Mouse (Mus musculus) mature B cell (primary cell): ENCODE results near the gene Csf2.
"Not testable (repeated sequence)": the region's sequence is repeated elsewhere in the genome, so short reads cannot be mapped to it uniquely, and the experiment has no call there.

Experiments used
- in situ Hi-C: fragments of 300-500 bp; cut with MboI; formaldehyde crosslinking; loops from 2 replicates; pipeline ENCODE4 v1.14.3; 2019

Gene Csf2

DNA sequence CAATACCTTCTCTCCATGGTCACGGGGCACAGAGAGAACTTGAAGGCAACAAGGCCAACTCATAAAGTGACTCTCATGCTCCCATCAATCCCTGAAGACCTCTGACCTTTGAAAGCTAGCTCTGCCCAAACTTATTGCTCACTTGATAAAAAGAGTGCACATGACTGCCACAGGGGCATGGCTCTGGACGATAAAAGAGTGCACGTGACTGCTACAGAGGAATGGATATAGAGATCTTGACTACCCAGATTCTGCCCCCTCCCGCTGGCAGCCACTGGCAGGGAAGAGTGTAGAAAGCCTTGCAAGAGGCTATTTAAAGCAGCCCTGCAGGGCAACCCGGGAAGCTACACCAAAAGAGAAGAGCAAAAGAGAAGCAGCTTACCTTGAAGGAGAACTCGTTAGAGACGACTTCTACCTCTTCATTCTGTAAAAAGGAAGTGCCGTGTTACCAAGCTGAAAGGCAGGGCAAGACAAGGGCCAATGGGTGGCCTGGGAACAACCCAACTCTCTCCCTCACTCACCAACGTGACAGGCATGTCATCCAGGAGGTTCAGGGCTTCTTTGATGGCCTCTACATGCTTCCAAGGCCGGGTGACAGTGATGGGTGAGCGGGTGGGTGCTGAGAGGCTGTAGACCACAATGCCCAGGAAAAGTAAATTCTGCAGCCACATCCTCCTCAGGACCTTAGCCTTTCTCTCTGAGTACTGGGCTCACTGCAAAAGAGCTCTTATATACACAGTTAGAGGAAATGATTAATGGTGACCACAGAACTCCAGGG is at the start of gene Csf2:
Gene Csf2, minus strand, starts transcription at position 728 of the 778 bp plus-strand sequence.
- in situ Hi-C loops = no loop called here

DNA sequence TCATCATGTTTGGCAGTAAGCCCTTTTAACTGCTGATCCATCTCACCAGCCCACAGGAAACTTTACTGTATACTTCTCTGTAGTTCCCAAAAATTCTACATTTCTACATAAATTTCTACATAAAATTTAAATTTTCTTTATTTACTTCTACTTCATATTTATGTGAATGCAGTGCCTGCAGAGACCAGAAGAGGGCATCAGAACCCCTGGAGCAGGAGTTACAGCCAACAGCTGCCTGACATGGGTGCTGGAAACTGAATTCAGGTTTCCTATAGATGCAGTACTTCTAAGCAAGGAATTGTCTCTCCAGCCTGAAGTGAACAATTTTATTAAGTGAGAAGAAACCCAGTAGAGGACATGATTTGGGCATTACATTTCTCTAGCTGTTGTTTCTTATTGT is 49.3 kb upstream of the Csf2 start:
- in situ Hi-C loops = no loop called here

- in situ Hi-C loops = not testable (repeated sequence)
Observed at GRCm38 (mm10) chr11:54297471-54297870, 48.0 kb upstream of the Csf2 start.

DNA sequence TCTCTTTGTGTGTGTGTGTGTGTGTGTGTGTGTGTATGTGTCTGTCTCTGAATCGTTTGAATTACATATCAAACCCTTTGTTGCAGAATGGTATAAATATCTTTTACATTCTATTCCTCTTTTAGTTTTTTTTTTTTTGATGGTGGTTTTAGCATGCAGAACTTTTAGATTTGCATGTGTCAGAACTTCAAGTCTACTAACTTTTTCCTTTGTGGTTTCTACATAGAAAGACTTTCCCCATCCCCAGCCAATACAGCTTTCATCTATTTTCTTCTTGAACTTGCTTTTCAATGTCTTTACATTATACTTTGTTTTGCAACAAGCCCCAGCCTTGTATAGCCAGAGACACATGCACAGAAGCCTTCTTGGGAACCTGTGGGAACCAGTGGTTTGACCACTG is 47.3 kb upstream of the Csf2 start:
- in situ Hi-C loops = no loop called here

DNA sequence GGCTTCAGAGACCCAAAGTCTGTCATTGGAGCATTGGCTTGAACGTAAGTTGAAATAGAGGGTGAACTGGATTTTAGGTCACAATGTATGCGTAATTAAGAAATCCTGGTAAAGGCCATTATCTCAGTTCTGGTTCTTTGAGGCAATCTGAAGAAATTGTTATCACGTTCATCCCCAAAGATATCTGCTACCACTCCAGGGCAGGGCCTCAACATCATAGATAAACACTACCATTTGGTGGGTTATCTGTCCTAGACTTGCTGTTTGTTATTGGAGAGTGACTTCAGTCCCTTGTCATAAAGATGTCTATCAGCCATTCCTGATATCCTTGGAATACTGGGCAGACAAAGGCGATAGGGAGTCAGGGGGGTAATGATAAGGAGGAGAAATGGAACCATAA is 46.5 kb upstream of the Csf2 start:
- in situ Hi-C loops = no loop called here

DNA sequence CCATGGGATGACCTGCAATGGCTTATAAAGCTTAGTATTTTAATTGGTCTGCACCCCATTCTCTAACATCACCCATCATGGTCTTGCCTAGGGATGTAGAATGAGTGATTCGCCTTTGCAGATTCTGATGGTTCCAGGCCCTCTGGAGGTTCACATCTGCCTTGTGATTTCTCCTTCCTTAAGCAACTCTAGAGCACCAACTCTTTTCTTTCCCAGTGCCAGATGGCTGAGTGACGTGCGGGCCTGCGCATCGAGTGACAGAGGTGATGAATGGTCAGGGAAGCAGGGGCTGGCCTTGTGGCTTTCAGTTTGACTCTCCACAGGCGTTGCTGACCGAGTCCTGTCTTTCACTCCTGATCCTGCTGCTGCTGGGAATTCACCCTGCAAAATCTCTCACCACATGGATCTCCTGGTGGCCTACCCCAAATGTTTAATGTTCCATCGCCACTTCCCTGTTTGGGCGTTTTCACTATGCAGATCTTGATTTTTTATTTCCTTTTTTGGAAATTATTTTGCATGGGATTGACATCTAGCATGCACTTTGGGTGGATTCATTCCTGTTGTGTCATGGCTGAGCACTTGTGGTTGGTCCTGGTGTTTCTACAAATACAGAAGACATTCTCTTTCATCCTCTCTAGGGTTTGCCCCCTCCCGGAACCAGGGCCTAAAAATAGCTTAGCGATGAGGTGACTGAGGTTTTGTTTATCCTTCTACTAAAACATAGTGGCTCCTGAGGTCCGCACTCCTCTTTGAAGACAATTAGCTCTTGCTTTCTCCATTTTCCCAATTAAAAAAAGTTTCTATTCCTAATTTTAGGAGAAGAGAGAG is 44.7 kb upstream of the Csf2 start:
- in situ Hi-C loops = no loop called here

GRCm38 (mm10) chr11:54292163-54292562 is 42.7 kb upstream of the Csf2 start:
- in situ Hi-C loops = no loop called here

DNA sequence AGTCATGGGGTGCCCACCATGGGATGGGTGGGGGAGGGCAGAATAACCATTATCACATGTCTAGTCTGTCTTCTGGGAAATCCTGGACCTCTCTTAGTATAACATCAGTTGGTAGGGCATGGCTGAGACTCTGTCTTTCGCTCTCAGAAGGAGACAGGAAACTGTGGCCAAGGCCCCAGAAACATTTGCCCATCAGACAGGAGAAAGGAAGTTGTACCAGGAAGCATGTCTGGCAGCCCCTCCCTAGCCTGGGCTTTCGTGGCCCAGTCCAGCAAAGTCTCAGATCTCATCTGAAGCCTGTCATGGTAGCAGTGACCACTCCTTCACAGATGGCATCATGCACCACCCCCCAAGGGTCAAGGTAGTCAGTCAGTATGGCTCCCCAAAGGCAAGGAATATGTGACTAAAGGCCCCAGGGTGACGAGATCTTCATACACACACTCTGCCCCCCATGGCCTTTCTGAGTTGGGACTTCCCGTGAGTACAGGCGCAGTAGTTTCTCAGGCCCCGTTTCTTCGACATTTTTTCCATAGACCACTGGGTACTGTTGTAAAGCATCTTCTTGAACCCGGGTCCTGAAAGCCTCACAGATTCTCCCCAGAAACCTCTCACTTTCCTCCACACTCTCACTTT is 38.5 kb upstream of the Csf2 start:
- in situ Hi-C loops = no loop called here

GRCm38 (mm10) chr11:54271437-54271949 is 22.0 kb upstream of the Csf2 start:
- in situ Hi-C loops = no loop called here

- in situ Hi-C loops = no loop called here
Observed at GRCm38 (mm10) chr11:54269191-54269896, 19.9 kb upstream of the Csf2 start.

DNA sequence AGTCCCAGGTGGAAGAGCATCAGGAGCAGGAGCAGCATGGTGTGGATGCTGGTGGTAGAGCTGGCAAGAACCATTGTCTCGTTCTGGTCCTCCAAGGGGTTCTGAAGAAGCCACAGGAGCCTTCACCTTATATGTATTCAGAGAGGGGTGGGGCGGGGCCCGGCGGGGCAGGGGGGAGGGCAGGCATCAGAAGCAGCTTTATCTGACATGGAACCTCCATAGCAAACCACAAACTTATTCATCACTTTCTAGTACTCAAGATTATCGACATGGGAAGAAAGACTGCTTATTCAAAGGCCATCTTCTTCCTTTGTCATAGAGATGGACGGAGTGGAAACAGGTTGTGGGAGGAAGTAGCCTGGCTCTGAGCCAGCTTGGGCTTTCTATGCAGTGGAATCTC is 17.7 kb upstream of the Csf2 start, which contains the start of gene Il3:
Gene Il3, minus strand, starts transcription at position 101 of the 400 bp plus-strand sequence.
- in situ Hi-C loops = no loop called here

DNA sequence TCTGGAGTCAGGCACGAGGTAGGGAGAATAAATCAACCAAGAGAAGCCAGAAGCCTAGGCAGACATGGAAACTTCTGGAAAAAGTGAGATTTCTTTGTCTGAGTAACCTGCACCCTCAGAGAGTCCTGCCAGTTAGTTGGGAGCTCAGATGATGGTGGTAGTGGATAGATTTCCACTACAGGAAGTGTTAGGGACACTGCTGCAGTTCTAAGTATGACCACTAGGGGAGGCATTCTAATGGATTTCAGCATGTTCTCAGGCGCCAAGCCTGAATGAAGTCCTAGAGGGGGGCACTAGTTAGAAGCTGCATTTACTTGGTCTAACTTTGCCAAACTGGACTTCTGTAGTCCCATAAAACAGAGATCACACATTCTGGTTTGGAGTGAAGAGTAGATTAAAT is 15.1 kb upstream of the Csf2 start:
- in situ Hi-C loops = no loop called here

DNA sequence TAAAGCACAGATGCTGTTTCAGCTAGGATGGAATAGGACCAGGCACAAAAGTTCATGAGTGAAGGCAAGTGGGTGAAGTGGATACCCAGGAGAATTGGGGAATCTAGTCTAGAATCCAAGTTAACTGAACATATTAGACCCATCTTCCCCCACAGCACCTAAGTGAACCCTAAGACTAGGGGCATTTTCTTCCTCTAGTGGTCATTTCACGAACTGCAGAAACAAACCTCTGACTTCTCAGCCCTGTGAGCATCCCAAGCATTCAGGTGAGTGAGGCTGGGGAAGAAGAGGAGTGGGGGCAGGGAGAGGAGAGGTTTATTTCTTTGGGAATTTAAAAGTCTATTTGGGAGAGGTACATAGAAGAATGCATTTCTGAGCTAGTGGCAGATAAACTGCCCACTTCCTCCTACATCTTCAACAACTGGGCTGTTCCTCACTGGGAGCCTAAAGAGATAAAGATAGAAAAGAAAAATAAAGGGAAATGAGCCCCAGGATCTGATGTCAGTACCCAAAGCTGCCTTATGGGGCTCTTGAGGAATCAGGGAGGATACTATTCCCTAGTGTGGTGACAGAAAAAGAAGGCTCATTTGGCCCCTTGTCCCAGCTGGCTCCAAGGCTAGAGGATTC is 14.1 kb upstream of the Csf2 start:
- in situ Hi-C loops = no loop called here

DNA sequence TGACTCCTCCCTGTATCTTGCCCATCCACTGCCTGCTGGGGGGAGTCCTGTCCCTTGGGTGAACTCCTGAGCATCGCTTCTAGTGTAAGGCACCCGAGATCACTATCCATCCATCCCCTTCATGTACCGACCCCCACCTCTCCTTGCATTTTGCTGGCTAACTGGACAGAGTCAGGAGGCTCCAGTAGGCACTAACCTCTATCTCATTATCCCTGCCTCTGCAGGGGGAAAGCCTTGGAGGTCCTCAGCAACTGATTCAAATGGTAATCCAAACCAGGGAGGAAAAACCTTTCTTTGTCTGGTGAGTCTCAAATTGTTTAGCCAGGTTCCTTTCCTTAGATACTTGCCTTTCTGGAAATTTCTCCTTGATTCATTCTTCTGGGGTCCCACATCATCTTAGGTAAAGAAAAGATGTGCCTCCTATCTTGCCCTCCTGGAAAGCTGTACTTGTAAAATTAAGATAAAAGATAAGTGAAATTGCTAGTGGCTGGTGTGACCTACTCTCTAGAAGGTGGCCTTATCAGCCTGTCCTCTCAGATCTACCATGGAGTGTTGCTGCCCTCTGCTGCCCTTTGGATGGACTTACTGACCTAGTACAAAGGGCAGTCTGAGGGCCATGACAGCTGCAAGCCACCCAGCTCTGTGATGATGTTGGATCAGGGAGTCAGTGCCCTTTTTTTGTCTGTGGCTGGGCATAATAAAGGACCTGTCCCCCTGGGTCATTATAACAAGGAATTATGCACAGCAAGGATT is 7.3 kb upstream of the Csf2 start:
- in situ Hi-C loops = loop anchor here (10.0 kb wide), 1 partner anchor 112 kb away; no protein-coding TSS in a partner anchor

GRCm38 (mm10) chr11:54254114-54254513 is 4.6 kb upstream of the Csf2 start:
- in situ Hi-C loops = loop anchor here (10.0 kb wide), 1 partner anchor 109 kb away; no protein-coding TSS in a partner anchor

DNA sequence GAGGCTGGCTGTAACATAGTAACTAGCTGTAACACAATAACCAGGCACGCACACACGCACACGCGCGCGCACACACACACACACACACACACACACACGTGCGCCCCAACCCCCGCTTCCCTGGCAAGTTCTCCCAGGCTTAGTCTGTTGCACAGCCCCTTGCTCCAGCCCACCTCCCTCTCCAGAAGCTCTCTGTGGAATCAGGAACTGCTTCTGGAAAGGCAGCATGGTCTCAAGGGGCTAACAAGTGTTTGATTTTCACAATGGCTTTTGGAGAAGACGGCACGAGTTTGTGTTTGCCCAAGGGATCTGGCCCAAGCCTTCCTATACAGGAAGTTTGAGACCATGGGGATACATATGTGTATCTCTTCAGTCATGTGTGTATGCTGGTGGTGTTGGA is 1.1 kb upstream of the Csf2 start:
- in situ Hi-C loops = loop anchor here (10.0 kb wide), 1 partner anchor 106 kb away; no protein-coding TSS in a partner anchor

- in situ Hi-C loops = loop anchor here (10.0 kb wide), 1 partner anchor 105 kb away; no protein-coding TSS in a partner anchor
Observed at GRCm38 (mm10) chr11:54249748-54250147, 281 bp upstream of the Csf2 start.

DNA sequence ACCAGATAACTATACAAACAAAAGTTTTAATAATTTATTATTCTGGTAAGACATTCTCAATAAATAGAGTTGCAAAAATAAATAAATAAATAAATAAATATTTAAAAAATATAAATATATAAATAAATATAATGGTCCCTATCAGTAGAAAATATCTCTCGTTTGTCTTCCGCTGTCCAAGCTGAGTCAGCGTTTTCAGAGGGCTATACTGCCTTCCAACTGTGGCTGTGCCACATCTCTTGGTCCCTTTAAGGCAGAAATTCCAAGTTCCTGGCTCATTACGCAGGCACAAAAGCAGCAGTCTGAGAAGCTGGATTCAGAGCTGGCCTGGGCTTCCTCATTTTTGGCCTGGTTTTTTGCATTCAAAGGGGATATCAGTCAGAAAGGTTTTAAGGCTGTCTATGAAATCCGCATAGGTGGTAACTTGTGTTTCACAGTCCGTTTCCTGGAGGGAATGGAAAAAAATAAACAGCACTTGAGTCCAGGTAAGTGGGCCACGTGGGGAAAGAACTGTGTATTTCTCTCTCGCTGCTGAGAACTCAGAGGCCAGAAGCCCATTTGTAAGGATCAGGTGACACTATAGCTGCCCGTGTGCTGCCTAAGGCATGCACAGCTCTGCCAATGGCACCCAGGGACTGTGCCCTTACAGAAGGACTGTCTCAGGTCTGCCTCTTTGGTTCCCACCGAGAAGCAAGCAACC is 2.1 kb downstream of the Csf2 start:
- in situ Hi-C loops = no loop called here

DNA sequence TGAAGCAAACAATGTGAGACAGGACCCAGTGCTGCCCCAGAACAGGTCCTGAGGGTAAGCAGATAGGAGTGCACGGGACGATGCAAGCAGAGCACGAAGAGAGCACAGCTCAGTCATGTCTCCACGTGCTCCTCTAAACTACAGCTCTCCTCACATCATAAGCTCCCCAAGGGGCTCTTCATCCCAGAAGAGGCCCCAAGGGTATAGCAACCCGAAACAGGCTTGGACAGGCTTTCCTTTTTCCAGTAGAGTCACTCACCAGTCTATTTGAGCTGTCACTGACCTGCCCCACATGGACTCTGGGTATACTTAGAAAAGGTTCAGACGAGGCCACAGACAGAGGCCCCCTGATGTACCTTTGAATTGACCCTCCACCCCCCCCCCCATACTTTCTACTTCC is 5.0 kb downstream of the Csf2 start:
- in situ Hi-C loops = no loop called here

- in situ Hi-C loops = no loop called here
Observed at GRCm38 (mm10) chr11:54242494-54242893, 7.0 kb downstream of the Csf2 start.
